Mouse (Mus musculus) testis, adult 2 months (tissue): ENCODE measurements around the gene Renbp.

Experiments
- CTCF ChIP-seq: fragments of 200-500 bp; IDR thresholded peaks from 2 replicates; pipeline ENCODE4 v1.5.1; 2012; ENCODE audit warnings: low read depth, mild to moderate bottlenecking, inconsistent platforms, low read length, moderate library complexity; ENCODE audit not compliant: control insufficient read depth, insufficient read depth, insufficient replicate concordance
- POLR2A ChIP-seq: fragments of 200-500 bp; IDR thresholded peaks from 2 replicates; pipeline ENCODE4 v1.6.1; 2012; ENCODE audit warnings: low read depth, mild to moderate bottlenecking, inconsistent platforms, low read length, moderate library complexity; ENCODE audit not compliant: control insufficient read depth

DNA sequence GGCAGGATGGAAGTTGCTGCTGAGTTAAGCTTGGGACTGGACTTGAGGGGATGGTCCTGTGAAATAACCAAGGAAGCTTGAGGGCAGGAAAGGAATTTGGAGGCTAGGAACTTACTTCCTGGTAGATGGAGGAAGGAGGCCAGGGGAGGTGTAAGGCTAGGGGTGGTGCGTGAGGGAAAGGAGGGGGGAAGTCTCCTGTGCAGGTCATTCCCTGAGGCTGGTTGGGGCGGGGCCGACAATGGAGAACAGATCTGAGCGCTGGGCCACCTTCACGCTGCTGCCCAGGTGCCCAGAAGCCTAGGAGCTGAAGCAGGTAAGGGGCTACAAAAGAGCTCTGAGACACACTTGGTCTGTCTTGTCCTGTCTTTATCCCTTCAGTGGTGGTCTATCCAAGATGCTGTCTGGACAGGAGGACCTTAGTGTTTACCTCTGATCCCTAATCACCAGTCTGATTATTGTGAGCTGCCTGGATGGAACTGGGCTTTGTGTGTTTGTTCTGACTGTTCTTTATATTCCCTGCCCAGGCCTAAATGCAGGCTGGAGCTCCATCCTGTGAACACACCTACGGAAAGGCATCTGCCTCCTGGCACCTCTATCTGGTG lies 39.0 kb downstream of the Renbp start, which contains the start of gene Avpr2:
- TF ChIP-seq CTCF (no peak), POLR2A (no peak)
